ENCODE assay signal across 17 mouse cellular contexts in genomic region chr2:72843610-72844009, GRCm38 (mm10).
"Had no signal": no experiment of that assay in that cellular context is flagged by ENCODE, and none has a peak within 500 bp of the region (broad histone marks: within the 10 kb centered on the region; RNA-seq: fewer than 3 reads in every experiment).

No protein-coding gene starts in this region.

- H3K4me3 ChIP-seq: limb, embryonic 13.5 days; liver, embryonic 13.5 days; midbrain, embryonic 12.5 days; midbrain, embryonic 15.5 days; neural tube, embryonic 12.5 days; neural tube, embryonic 15.5 days had no signal

- H3K4me2 ChIP-seq: limb, embryonic 13.5 days; liver, embryonic 13.5 days; midbrain, embryonic 12.5 days; midbrain, embryonic 15.5 days; neural tube, embryonic 12.5 days; neural tube, embryonic 15.5 days had no signal

- H3K27me3 ChIP-seq: limb, embryonic 13.5 days; liver, embryonic 13.5 days; midbrain, embryonic 12.5 days; midbrain, embryonic 15.5 days; neural tube, embryonic 12.5 days; neural tube, embryonic 15.5 days had no signal

- ATAC-seq: midbrain, embryonic 15.5 days had no signal

- DNase-seq: kidney, postnatal 14 days; kidney, postnatal 4 days; left cerebral cortex, postnatal 4 days; liver, embryonic 13.5 days; lung, adult 2 months; retina, postnatal 1 day; right cerebral cortex, postnatal 4 days; thymus, adult 2 months; thymus, postnatal 14 days; thymus, postnatal 4 days had no signal

- H3K9me3 ChIP-seq: liver, embryonic 13.5 days; midbrain, embryonic 12.5 days; midbrain, embryonic 15.5 days; neural tube, embryonic 12.5 days; neural tube, embryonic 15.5 days had no signal

- H3K36me3 ChIP-seq: limb, embryonic 13.5 days; liver, embryonic 13.5 days; midbrain, embryonic 12.5 days; midbrain, embryonic 15.5 days; neural tube, embryonic 12.5 days; neural tube, embryonic 15.5 days had no signal

- H3K4me1 ChIP-seq: liver, embryonic 13.5 days; midbrain, embryonic 15.5 days; neural tube, embryonic 12.5 days had no signal

- H3K27ac ChIP-seq: limb, embryonic 13.5 days; liver, embryonic 13.5 days; macrophage; midbrain, embryonic 12.5 days; midbrain, embryonic 15.5 days; neural tube, embryonic 12.5 days; neural tube, embryonic 15.5 days; stomach, postnatal 0 days had no signal

- H3K9ac ChIP-seq: limb, embryonic 13.5 days; liver, embryonic 13.5 days; midbrain, embryonic 12.5 days; midbrain, embryonic 15.5 days; neural tube, embryonic 12.5 days; neural tube, embryonic 15.5 days had no signal
